Mouse (Mus musculus) limb, embryonic 15.5 days (tissue): ENCODE data around the gene Map3k12. TPM values are rescaled to one million over a fixed set of nuclear protein-coding genes. Genes with fewer than 3 reads are reported as not detected.

ENCODE experiments used
- ATAC-seq: fragments of 200-750 bp; cut with Nextera tagmentation; 2 replicates; pipeline ENCODE4 v1.8.0; 2017; ENCODE audit warnings: low read depth, moderate TSS enrichment; ENCODE audit not compliant: insufficient number of reproducible peaks, low FRiP score, low TSS enrichment
- H3K27ac ChIP-seq: fragments of 300-500 bp; sonication (generic); 2 replicates; pipeline ENCODE4 v1.5.1; 2015; ENCODE audit warnings: moderate library complexity, mild to moderate bottlenecking, inconsistent platforms
- H3K27me3 ChIP-seq: fragments of 300-500 bp; sonication (generic); 2 replicates; pipeline ENCODE4 v1.6.1; 2015; ENCODE audit warnings: inconsistent platforms
- H3K36me3 ChIP-seq: fragments of 300-500 bp; sonication (generic); 2 replicates; pipeline ENCODE4 v1.6.1; 2015; ENCODE audit warnings: inconsistent platforms
- H3K4me1 ChIP-seq: fragments of 300-500 bp; sonication (generic); 2 replicates; pipeline ENCODE4 v1.6.1; 2015; ENCODE audit warnings: inconsistent platforms
- H3K4me2 ChIP-seq: fragments of 300-500 bp; sonication (generic); 2 replicates; pipeline ENCODE4 v1.6.1; 2015; ENCODE audit warnings: mild to moderate bottlenecking, inconsistent platforms
- H3K4me3 ChIP-seq: fragments of 300-500 bp; sonication (generic); 2 replicates; pipeline ENCODE4 v1.5.1; 2015; ENCODE audit warnings: mild to moderate bottlenecking, inconsistent platforms
- H3K9ac ChIP-seq: fragments of 300-500 bp; sonication (generic); 2 replicates; pipeline ENCODE4 v1.6.1; 2015; ENCODE audit warnings: inconsistent platforms
- H3K9me3 ChIP-seq: fragments of 300-500 bp; sonication (generic); 2 replicates; pipeline ENCODE4 v1.6.1; 2016; ENCODE audit warnings: inconsistent platforms
- WGBS: fragments of 180-500 bp; shearing (Covaris S2); methylation state at CpG from one replicate; pipeline ENCODE4 v1.1.7; 2015; 5-methylcytosine and 5-hydroxymethylcytosine counted together
- polyA plus RNA-seq: library from polyadenylated mRNA; unstranded; fragments of >200 nt; fragmentation: Nextera tagmentation; extraction: Ambion mirVana; gene quantifications from 2 replicates; pipeline ENCODE4 v1.2.1, GENCODE M21; 2015

The Map3k12 gene
- polyA plus RNA-seq, 1 experiment from 2014 or later: 17.9 TPM

DNA sequence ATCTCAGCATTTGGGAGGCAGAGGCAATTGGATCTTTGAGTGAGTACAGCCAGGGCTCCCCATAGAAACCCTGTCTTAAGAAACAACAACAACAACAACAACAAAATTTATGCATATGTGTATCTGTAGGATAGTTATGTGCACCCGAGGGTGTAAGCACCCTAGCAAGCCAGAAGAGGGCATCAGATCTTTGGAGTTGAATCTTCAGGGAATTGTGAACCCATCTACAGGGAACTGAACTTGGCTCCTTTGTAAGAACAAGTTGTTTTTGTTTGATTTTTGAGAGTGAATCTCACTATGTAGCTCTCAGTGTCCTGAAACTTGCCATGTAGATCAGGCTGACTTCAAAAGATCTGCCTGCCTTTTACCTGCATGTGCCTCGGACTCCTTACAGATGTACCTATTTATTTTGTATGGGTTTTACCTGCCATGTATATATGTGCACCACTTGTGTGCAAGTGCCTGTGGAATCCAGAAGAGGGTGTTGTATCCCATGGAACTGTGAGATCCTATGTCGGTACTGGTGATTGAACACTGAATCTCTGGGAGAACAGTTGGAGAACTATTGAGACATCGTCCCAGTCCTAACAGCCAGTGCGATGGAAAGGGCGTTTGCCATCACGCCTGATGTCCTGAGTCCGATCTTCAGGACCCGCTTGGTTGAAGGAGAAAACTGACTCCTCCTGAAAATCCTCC lies 48.0 kb downstream of the Map3k12 start:
- 97% methylated on average over 9 of the region's 9 CpGs for WGBS
- Histone ChIP-seq H3K9ac (no peak overlapping the region), H3K27me3 (no peaks in the 10 kb centered on the region), H3K27ac (no peak overlapping the region), H3K4me3 (no peak overlapping the region), H3K36me3 (peaks cover 4% of the 10 kb centered on the region; the same call in 1 of the 2 replicates), H3K9me3 (no peaks in the 10 kb centered on the region), H3K4me1 (peaks cover 7% of the 10 kb centered on the region; the same call in 1 of the 2 replicates), H3K4me2 (no peak overlapping the region)
- ATAC-seq: no peak

DNA sequence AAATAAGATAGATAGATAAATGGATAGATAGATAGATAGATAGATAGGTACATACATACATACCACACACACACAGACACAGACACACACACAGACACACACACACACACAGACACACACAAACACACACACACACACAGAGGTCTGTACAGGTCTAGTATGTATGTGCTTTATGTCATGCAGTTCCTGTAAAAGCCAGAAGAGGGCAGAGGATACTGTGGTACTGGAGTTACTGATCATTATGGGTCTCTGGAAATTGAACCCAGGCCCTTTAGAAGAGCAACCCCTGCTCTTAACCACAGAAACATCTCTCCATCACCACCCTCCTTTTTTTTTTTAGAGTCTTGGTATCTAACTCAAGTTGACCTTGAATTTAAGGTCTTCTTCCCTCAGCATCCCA lies 53.2 kb downstream of the Map3k12 start:
- peaks cover 12% of the 10 kb centered on the region for H3K4me1 ChIP-seq
- ATAC-seq: no peak
- H3K9ac ChIP-seq: no peak overlapping the region
- H3K4me3 ChIP-seq: no peak overlapping the region
- 0 out of 2 replicates have a peak, but pooled peaks cover 5% of the 10 kb centered on the region for H3K36me3 ChIP-seq
- no peak overlapping the region for H3K27ac ChIP-seq
- no peaks in the 10 kb centered on the region for H3K27me3 ChIP-seq
- H3K9me3 ChIP-seq: no peaks in the 10 kb centered on the region
- no peak overlapping the region for H3K4me2 ChIP-seq

DNA sequence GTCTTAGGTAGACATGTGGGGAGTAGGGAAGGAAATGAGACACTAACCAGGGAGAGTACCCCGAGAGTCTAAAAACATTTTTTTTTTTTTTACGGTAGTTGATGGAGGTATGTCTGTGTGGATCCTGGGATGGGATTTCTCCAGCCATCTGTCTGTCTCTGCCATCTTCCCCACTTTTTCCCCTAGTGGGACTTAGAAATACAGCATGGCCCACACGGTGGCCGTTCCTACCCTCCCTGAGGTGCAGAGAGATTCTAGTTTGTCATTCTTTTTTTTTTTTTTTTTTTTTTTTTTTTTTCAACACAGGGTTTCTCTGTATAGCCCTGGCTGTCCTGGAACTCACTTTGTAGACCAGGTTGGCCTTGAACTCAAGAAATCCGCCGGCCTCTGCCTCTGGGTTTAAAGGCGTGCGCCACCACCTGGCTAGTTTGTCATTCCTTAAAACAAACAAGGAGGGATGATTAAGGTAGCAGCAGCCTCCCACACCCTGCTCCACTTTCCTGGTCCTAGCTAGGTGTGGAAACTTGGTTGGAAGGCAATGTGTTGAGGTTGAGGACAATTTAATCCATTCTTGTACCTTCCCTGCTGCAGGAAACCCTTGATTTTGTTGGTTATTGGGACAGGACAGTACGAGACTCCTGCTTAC lies 55.3 kb downstream of the Map3k12 start:
- 78% methylated on average over 9 of the region's 9 CpGs for WGBS
- no peaks in the 10 kb centered on the region for H3K27me3 ChIP-seq
- no peak for ATAC-seq
- H3K27ac ChIP-seq: no peak overlapping the region
- no peak overlapping the region for H3K4me3 ChIP-seq
- no peak overlapping the region for H3K4me2 ChIP-seq
- peaks cover 12% of the 10 kb centered on the region for H3K4me1 ChIP-seq
- H3K9ac ChIP-seq: no peak overlapping the region
- no peaks in the 10 kb centered on the region for H3K9me3 ChIP-seq
- 0 out of 2 replicates have a peak, but pooled peaks cover 5% of the 10 kb centered on the region for H3K36me3 ChIP-seq

DNA sequence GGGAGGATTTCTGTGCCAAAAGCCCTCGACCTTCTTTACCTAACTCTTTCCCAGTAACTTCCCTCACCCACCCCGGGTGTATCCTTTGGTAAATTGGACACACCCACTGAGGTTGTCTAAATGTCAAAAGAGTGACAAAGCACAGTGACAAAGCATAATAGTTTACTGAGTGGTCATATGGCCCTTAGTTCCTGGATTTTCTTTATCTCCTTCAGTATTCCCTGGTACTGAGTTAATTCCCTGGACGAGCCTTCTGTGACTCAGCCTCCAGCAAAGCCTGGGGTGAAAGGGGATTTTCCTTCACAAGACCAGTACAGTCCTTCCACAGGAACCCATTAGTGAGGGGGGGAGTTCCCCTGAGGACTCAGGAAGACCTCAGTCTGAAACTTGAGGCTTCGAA lies 55.9 kb downstream of the Map3k12 start:
- Histone ChIP-seq H3K4me3 (no peak overlapping the region), H3K9ac (no peak overlapping the region), H3K4me1 (peaks cover 12% of the 10 kb centered on the region), H3K36me3 (0 out of 2 replicates have a peak, but pooled peaks cover 5% of the 10 kb centered on the region), H3K9me3 (no peaks in the 10 kb centered on the region), H3K27me3 (no peaks in the 10 kb centered on the region), H3K4me2 (no peak overlapping the region), H3K27ac (no peak overlapping the region)
- no peak for ATAC-seq
- WGBS: 65% methylated on average over 4 of the region's 4 CpGs

DNA sequence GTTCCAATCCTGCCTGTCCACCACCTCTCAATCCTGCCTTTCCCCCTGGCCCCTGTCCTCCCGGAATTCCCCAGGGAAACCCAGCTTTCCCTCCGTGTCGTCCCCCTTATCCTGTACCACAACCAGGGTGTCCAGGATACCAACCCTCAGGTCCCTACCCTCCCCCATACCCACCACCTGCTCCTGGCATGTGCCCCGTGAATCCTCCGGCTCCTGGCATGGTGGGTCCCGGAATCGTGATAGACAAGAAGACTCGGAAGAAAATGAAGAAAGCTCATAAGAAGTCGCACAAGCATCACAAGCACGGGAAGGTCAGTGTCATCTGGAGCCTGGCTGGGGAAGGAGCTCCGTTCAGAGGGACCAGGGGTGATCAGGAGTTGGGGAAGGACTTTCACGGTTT lies 56.5 kb downstream of the Map3k12 start:
- no peak for ATAC-seq
- H3K27ac ChIP-seq: no peak overlapping the region
- 0 out of 2 replicates have a peak, but pooled peaks cover 5% of the 10 kb centered on the region for H3K36me3 ChIP-seq
- H3K4me2 ChIP-seq: no peak overlapping the region
- no peak overlapping the region for H3K9ac ChIP-seq
- H3K4me3 ChIP-seq: no peak overlapping the region
- peaks cover 12% of the 10 kb centered on the region for H3K4me1 ChIP-seq
- 83% methylated on average over 12 of the region's 12 CpGs for WGBS
- H3K27me3 ChIP-seq: no peaks in the 10 kb centered on the region
- no peaks in the 10 kb centered on the region for H3K9me3 ChIP-seq

DNA sequence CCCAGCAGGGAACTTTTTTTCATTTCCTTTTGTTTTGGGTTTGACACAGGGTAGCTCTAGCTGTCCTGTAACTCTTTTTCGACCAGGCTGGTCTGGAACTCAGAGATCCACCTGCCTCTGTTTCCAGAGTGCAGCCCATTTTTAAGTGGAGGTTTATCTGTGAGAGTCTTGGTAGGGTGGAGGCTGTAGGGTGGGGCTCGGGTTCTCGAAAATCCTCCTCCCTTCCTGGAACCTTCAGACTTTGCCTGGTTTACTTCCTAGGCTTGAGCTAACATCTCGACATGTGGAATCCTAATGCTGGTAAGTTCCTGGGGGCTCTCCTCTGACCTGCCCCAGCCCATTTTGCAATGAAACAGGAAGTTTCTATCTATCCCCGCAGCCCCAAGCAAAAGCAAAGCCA lies 57.0 kb downstream of the Map3k12 start:
- 58% methylated on average over 5 of the region's 5 CpGs for WGBS
- Histone ChIP-seq H3K4me2 (peak overlapping the region; percentile 55), H3K9me3 (no peaks in the 10 kb centered on the region), H3K4me3 (peak overlapping the region; percentile 44; the same call in 1 of the 2 replicates), H3K9ac (no peak overlapping the region), H3K27me3 (no peaks in the 10 kb centered on the region), H3K27ac (no peak overlapping the region), H3K36me3 (0 out of 2 replicates have a peak, but pooled peaks cover 5% of the 10 kb centered on the region), H3K4me1 (peaks cover 12% of the 10 kb centered on the region)
- ATAC-seq: no peak

DNA sequence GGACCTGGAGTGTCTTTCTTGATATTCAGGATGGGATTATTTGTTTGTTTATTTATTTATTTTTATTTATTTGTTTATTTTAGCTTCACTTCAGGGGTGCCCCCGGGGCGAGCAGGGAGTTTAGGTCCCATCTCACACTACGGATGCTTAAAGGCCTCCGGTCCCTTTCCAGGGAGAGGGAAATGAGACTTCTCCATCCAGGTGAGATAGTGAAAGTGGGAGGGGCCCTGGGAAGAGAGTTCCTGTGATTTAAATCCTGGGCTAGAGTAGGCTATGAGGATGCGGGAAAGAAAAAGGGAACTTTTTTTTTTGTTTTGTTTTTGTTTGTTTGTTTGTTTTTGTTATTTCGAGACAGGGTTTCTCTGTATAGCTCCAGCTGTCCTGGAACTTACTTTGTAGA lies 57.5 kb downstream of the Map3k12 start:
- H3K9me3 ChIP-seq: no peaks in the 10 kb centered on the region
- H3K27ac ChIP-seq: no peak overlapping the region
- no peak for ATAC-seq
- H3K36me3 ChIP-seq: 0 out of 2 replicates have a peak, but pooled peaks cover 5% of the 10 kb centered on the region
- no peaks in the 10 kb centered on the region for H3K27me3 ChIP-seq
- 33% methylated on average over 6 of the region's 6 CpGs for WGBS
- H3K4me1 ChIP-seq: peaks cover 12% of the 10 kb centered on the region
- peak overlapping the region; percentile 55 for H3K4me2 ChIP-seq
- H3K9ac ChIP-seq: no peak overlapping the region
- H3K4me3 ChIP-seq: peak overlapping the region; percentile 44

DNA sequence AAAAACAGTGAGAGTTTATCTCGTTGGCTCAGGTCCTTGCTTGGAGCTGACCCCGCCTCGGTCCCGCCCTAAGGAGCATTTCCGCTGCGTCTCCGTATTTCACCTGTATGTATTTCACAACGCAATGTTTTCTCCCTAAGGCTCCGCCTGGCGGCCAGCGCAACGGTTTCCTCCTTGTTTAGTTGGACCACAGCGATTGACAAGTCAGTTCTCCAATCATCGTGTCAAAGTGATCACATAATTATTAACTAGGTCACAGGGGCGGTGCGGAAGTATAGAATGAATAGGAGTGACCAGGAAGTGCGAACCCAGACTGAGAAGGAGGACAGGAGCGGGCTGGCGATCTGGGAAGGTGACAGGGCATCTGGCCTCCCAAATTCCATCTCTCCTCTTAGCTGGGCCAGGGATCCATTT lies 58.0 kb downstream of the Map3k12 start, which contains the start of gene Prr13:
Gene Prr13 (plus strand): TSS at position 125 of the 414 bp plus-strand sequence.
- H3K27ac ChIP-seq: no peak within 1 kb of the TSS
- peak within 1 kb of the TSS; percentile 44 for H3K4me3 ChIP-seq
- H3K9me3 ChIP-seq: no peaks in the 10 kb centered on the region
- H3K27me3 ChIP-seq: no peaks in the 10 kb centered on the region
- whole genome bisulfite sequencing: 0% methylated on average over 19 of the region's 19 CpGs
- peak within 1 kb of the TSS; percentile 55 for H3K4me2 ChIP-seq
- no peak within 1 kb of the TSS for H3K9ac ChIP-seq
- H3K36me3 ChIP-seq: 0 out of 2 replicates have a peak, but pooled peaks cover 5% of the 10 kb centered on the region
- H3K4me1 ChIP-seq: peaks cover 12% of the 10 kb centered on the region
- ATAC-seq: peak; percentile 49; the same call in 1 of the 2 replicates

DNA sequence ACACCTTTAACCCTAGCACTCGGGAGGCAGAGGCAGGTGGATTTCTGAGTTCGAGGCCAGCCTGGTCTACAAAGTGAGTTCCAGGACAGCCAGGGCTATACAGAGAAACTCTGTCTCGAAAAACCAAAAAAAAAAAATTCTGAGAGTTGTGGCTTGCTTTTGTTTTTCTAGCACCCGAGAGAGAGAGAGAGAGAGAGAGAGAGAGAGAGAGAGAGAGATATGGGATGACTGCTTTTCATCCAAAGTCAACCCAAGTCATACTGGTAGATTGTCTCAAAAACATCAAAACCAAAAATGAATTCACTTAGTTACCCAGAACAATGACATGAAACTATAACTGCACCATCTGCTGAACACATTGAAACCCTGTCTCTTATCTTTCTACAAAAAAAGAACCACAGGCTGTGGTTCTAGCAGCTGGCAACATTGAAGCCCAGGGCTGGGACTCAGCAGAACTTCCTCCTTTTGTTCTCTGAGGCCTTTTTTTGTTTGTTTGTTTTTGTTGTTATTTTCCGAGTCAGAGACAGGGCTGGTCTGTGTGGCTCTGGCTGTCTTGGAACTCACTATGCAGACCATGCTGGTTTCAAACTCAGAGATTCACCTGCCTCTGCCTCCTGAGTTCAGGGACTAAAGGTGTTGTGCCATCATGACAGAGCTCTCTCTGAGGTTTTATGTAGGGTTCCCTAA lies 58.7 kb downstream of the Map3k12 start:
- Histone ChIP-seq H3K36me3 (0 out of 2 replicates have a peak, but pooled peaks cover 5% of the 10 kb centered on the region), H3K27me3 (no peaks in the 10 kb centered on the region), H3K9ac (no peak overlapping the region), H3K27ac (no peak overlapping the region), H3K9me3 (no peaks in the 10 kb centered on the region), H3K4me2 (peak overlapping the region; percentile 55), H3K4me3 (peak overlapping the region; percentile 44), H3K4me1 (peaks cover 12% of the 10 kb centered on the region)
- ATAC-seq: no peak
- WGBS: 82% methylated on average over 5 of the region's 5 CpGs

DNA sequence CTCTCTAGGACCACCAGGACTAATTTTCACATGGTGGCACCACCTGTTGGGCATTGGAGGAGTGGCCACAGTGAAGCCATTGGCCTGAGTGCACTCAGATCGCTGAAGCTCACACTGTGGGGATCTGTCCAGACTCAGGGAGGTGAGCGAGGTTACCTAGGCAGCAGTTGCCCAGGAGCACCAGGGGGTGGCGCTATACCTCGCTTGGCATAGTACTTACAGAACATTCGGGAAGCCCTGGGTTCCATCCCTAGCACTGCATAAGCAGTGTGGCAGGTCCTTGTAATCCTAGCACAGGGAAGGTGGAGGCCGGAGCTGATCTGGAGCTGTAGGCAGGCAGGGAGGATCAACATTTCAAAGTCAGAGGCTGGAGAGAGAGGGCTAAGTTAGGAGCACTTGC lies 60.9 kb downstream of the Map3k12 start:
- Histone ChIP-seq H3K36me3 (no peaks in the 10 kb centered on the region), H3K9ac (no peak overlapping the region), H3K9me3 (no peaks in the 10 kb centered on the region), H3K4me3 (no peak overlapping the region), H3K4me1 (peaks cover 12% of the 10 kb centered on the region), H3K27ac (no peak overlapping the region), H3K4me2 (no peak overlapping the region), H3K27me3 (no peaks in the 10 kb centered on the region)
- 36% methylated on average over 6 of the region's 6 CpGs for WGBS
- no peak for ATAC-seq

DNA sequence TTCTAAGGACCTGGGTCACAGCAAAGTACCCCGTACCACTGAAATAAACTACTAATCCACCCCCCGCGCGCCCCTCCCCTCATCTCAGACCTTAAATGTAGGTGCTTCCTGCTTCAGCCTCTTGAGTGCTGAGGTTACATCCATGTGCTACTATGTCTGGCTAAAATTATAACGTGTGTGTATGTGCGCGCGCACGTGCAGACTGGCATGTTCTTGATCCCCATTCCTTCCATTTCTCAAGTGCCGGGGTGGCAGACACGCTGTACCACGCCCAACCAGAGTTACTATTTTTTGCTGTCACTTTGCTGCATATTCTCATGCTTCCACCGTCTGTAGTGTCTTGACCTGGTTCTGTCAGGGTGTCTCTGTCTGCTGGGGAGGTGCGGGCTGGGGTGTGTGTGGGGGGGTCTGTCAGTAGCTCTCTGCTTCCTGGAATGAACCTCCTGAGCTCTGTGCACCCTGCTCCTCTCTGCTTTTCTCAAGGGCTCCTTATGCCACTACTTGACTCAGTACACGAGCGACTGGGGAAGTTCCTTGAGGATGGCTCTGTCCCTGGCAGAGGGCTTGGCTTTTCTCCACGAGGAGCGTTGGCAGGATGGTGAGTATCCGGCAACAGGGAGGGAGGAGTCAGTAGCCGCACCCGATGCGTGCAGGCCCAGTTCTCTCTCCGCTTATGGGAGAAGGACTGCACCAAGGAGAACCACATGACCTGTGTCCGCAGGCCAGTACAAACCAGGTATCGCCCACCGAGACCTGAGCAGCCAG lies 65.0 kb downstream of the Map3k12 start:
- Histone ChIP-seq H3K4me2 (no peak overlapping the region), H3K9ac (no peak overlapping the region), H3K9me3 (no peaks in the 10 kb centered on the region), H3K4me3 (no peak overlapping the region), H3K4me1 (no peaks in the 10 kb centered on the region), H3K27ac (no peak overlapping the region), H3K27me3 (no peaks in the 10 kb centered on the region), H3K36me3 (no peaks in the 10 kb centered on the region)
- WGBS: 78% methylated on average over 26 of the region's 26 CpGs
- ATAC-seq: no peak
